Mouse (Mus musculus) cerebellum, adult 2 months (tissue): ENCODE measurements around the gene Rhpn2.

Source experiments
- CTCF ChIP-seq: fragments of 200-500 bp; IDR thresholded peaks from 2 replicates; pipeline ENCODE4 v1.5.1; 2011; ENCODE audit warnings: low read depth, mild to moderate bottlenecking, control low read depth, low read length, moderate library complexity, borderline replicate concordance; ENCODE audit not compliant: insufficient read depth
- POLR2A ChIP-seq: fragments of 200-500 bp; IDR thresholded peaks from 2 replicates; pipeline ENCODE4 v1.6.1; 2011; ENCODE audit warnings: low read length, control low read depth, borderline replicate concordance; ENCODE audit not compliant: insufficient read depth

- TF ChIP-seq POLR2A (no peak), CTCF (no peak)
Observed at GRCm38 (mm10) chr7:35374265-35374664, 40.3 kb downstream of the Rhpn2 start.
